Mouse (Mus musculus): Measurements from ENCODE around the gene Lamtor2. TPM values are rescaled to one million over a fixed set of nuclear protein-coding genes. Genes with fewer than 3 reads are reported as not detected.
A peak's percentile ranks its signal among the peaks of the same experiment; 100 is the strongest.

Lamtor2 gene
- total and polyA plus RNA-seq, 2 experiments from 2014 or later: 66.0 to 187 TPM

DNA sequence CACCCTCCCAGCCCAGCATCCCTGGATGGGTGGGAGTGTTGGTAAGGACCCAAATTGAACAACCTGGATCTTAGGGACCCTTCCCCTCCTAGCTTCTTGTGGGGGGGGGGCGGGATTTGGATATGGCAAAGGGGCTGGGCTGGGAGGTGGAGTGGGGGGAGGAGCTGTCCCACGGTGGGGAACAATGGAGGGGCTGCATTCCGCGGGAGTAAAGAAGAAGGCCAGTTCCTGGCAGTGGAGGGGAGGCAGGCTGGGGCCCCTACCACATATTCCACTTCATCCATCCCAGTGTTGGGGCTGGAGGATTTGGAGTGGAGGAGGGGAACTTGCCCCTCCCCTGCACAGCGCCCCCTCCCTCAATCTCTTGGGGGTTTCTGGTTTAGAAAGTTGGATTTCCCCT, 19.2 kb downstream of the Lamtor2 start:
- Histone ChIP-seq H3K36me3 (ENCODE audit: insufficient read depth, low read length) (peaks cover 22% of the 10 kb centered on the region), H3K4me2 (ENCODE audit: low read depth, low read length, poor library complexity, severe bottlenecking) (peak overlapping the region; percentile 84), H3K9me3 (ENCODE audit: low read length) (no peaks in the 10 kb centered on the region), H3K4me3 (ENCODE audit: low read depth, low read length) (peak overlapping the region; percentile 48), H3K27me3 (ENCODE audit: insufficient read depth, low read length) (no peaks in the 10 kb centered on the region), H3K9ac (replicated peaks; ENCODE audit: low read length, poor library complexity, severe bottlenecking) (peak overlapping the region; percentile 70), H3K4me1 (ENCODE audit: insufficient read depth, low read length) (peaks cover 29% of the 10 kb centered on the region), H3K27ac (ENCODE audit: low read depth, low read length) (peak overlapping the region; percentile 84)
- TF ChIP-seq CTCF (IDR thresholded peaks at IDR 0.05): no peak
- DNase-seq (ENCODE audit: low spot score) (no peak), ATAC-seq (ENCODE audit: low FRiP score) (no peak; the same call in 1 of the 2 replicates)
- WGBS: 0% methylated on average over 4 of the region's 5 CpGs

DNA sequence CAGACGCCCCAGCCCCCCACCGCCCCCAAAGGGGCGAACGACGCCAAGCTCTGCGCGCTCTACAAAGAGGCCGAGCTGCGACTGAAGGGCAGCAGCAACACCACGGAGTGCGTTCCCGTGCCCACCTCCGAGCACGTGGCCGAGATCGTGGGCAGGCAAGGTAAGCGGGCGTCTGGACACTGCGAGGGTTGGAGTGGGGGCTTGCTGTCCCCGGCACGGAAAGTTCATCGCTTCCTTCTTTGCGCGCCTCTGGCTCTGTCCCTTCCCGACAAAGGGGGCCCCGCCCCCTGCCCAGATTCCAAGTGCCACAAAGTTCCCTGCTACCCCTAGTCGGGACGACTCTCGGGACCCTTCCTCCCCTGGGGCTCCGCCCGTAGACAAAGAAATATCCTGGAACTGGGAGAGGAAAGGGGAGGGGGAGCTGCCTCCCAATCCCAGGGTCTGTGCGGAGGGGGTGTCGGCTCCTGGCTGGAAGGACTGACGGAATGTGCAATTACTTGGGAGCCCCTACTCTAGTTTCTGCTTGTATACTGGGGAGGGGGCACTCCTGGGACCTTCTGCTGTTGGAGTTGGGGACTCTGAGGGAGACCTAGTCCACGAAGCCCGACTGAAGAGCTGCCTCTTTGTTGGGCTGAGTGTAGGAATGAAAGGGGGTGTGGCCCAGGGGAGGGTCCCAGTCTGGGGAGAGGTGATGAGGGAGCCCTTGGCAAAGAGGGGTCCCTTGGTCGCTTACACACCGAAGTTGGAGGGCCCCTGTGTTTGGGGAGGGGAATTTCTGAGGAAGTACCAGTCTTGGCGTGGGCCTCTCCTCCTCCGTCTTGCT, 20.0 kb downstream of the Lamtor2 start:
- peaks cover 31% of the 10 kb centered on the region for H3K4me1 ChIP-seq (ENCODE audit: insufficient read depth, low read length)
- TF ChIP-seq CTCF (IDR thresholded peaks at IDR 0.05): no peak

GRCm38 (mm10) chr3:88532299-88532674, 20.6 kb downstream of the Lamtor2 start, which contains the start of gene Mex3a:
Gene Mex3a (plus strand): TSS chr3:88532395.
- Histone ChIP-seq H3K9ac (replicated peaks; ENCODE audit: low read length, poor library complexity, severe bottlenecking) (peak within 1 kb of the TSS; percentile 70), H3K4me3 (ENCODE audit: low read depth, low read length) (peak within 1 kb of the TSS; percentile 48), H3K4me1 (ENCODE audit: insufficient read depth, low read length) (peaks cover 37% of the 10 kb centered on the region), H3K27ac (ENCODE audit: low read depth, low read length) (peak within 1 kb of the TSS; percentile 84), H3K27me3 (ENCODE audit: insufficient read depth, low read length) (no peaks in the 10 kb centered on the region), H3K9me3 (ENCODE audit: low read length) (no peaks in the 10 kb centered on the region), H3K36me3 (ENCODE audit: insufficient read depth, low read length) (peaks cover 11% of the 10 kb centered on the region; the same call in 1 of the 2 replicates), H3K4me2 (ENCODE audit: low read depth, low read length, poor library complexity, severe bottlenecking) (peak within 1 kb of the TSS; percentile 84)
- no peak for TF ChIP-seq CTCF (IDR thresholded peaks at IDR 0.05)
- ATAC-seq (ENCODE audit: low FRiP score) (peak; percentile 15), DNase-seq (ENCODE audit: low spot score) (peak; percentile 35)
- 0% methylated on average over 7 of the region's 31 CpGs for WGBS

More for the DNA sequence above, 20.0 kb downstream of the Lamtor2 start:
- ATAC-seq (ENCODE audit: low FRiP score) (peak; percentile 18; the same call in 1 of the 2 replicates), DNase-seq (ENCODE audit: low spot score) (peak; percentile 51)
- Histone ChIP-seq H3K4me2 (ENCODE audit: low read depth, low read length, poor library complexity, severe bottlenecking) (peak overlapping the region; percentile 84), H3K27me3 (ENCODE audit: insufficient read depth, low read length) (no peaks in the 10 kb centered on the region), H3K27ac (ENCODE audit: low read depth, low read length) (peak overlapping the region; percentile 84), H3K4me3 (ENCODE audit: low read depth, low read length) (peak overlapping the region; percentile 48), H3K9ac (replicated peaks; ENCODE audit: low read length, poor library complexity, severe bottlenecking) (peak overlapping the region; percentile 70), H3K9me3 (ENCODE audit: low read length) (no peaks in the 10 kb centered on the region), H3K36me3 (ENCODE audit: insufficient read depth, low read length) (peaks cover 14% of the 10 kb centered on the region)
- under 1% methylated on average over 31 of the region's 40 CpGs for WGBS

DNA sequence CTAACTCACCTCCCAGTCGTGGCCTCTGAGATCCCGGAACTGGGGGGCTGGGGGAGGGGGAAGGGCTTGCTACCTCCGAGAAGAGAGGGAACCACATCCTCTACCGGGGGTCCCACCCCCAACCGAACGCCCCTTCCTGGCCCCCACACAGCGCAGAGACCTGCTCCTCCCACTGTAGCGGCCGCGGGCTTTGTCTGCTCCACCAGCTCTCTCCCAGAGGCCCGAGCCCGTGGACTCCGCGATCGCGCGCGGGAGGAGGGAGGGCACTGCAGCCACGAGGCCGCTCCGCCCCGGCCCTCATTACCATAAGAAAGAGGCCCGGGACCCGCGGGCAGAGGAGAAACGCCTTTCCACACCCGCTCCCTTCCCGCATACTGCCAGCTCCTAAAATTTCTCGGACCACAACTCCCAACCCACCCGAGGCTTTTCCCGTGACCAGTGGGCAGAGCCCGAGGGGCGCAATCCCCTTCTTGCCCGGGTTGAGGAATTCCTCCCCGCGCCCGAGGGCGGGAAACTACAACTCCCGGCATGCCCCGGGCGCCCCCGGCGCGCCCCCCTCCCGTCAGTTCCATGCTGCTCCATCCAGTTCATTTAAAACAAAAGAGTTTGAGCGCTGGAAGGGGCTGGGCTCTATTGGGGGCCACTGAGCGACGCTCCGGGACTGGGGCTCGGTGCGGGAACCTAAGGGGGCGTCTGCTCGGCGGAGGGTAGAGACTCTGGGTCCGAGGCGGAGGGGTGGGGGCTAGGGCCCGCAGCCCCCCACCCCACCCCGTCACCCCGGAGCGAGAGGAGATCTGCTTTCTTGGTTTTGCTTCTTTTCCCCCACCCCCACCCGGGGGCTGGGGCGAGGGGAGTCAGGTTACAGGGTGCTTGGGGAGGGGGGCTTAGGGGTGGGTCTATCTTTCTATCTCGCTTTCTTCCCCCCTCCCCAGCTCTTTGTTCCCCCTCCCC, 21.3 kb downstream of the Lamtor2 start:
- Histone ChIP-seq H3K9ac (replicated peaks; ENCODE audit: low read length, poor library complexity, severe bottlenecking) (peak overlapping the region; percentile 70), H3K4me3 (ENCODE audit: low read depth, low read length) (peak overlapping the region; percentile 48), H3K27me3 (ENCODE audit: insufficient read depth, low read length) (no peaks in the 10 kb centered on the region), H3K9me3 (ENCODE audit: low read length) (no peaks in the 10 kb centered on the region), H3K27ac (ENCODE audit: low read depth, low read length) (peak overlapping the region; percentile 84), H3K36me3 (ENCODE audit: insufficient read depth, low read length) (peaks cover 6% of the 10 kb centered on the region; the same call in 1 of the 2 replicates), H3K4me2 (ENCODE audit: low read depth, low read length, poor library complexity, severe bottlenecking) (peak overlapping the region; percentile 84), H3K4me1 (ENCODE audit: insufficient read depth, low read length) (peaks cover 32% of the 10 kb centered on the region)
- no peak for TF ChIP-seq CTCF (IDR thresholded peaks at IDR 0.05)
- ATAC-seq (ENCODE audit: low FRiP score) (peak; percentile 78), DNase-seq (ENCODE audit: low spot score) (peak; percentile 91)
- 1% methylated on average over 42 of the region's 63 CpGs for WGBS

DNA sequence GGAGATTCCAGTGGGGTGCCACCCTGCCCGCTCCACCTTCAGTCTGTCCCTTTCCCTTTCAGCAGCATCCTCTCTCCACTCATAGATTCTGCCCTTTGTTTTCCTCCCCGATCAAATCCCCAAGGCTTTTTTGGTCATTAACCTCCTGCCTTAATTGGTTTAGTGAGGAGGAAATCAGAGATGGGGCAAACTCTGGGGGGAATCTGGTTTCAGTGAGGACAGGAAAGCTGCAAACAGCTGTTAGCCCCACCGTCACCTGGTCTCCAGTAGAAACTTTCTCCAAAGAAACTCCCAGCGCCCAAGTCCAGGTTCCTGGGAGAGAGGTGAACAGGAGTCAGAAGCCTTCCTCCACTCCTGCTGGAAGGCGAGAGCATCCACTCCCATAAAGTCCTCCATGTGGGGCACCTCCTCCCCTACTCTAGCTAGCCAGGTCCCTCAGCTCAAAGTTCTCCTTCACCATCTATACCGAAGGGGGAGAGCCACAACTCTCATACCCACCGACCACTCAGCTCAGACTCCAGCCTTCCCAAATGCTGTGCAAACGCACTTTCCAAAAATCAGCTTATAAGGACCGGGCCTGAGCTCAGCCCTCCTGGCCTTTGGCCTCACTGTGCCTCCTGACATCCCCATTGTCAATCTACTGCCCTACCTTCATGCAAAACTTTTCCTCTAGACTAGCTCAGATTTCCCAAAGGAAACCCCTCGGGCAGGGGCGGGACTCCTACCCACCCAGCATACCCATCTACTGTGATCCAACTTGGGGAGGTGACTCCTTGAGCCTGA, 22.6 kb downstream of the Lamtor2 start:
- H3K4me3 ChIP-seq (ENCODE audit: low read depth, low read length): peak overlapping the region; percentile 48
- peaks cover 1% of the 10 kb centered on the region; the same call in 1 of the 2 replicates for H3K36me3 ChIP-seq (ENCODE audit: insufficient read depth, low read length)
- H3K9me3 ChIP-seq (ENCODE audit: low read length): no peaks in the 10 kb centered on the region
- no peaks in the 10 kb centered on the region for H3K27me3 ChIP-seq (ENCODE audit: insufficient read depth, low read length)
- 6% methylated on average over 11 of the region's 11 CpGs for WGBS
- H3K4me2 ChIP-seq (ENCODE audit: low read depth, low read length, poor library complexity, severe bottlenecking): peak overlapping the region; percentile 84
- peaks cover 24% of the 10 kb centered on the region for H3K4me1 ChIP-seq (ENCODE audit: insufficient read depth, low read length)
- DNase-seq (ENCODE audit: low spot score) (no peak), ATAC-seq (ENCODE audit: low FRiP score) (no peak)
- 0 out of 2 replicates have a peak overlapping the region, but pooled peaks have one; percentile 8 for H3K27ac ChIP-seq (ENCODE audit: low read depth, low read length)
- TF ChIP-seq CTCF (IDR thresholded peaks at IDR 0.05): no peak
- peak overlapping the region; percentile 70 for H3K9ac ChIP-seq (replicated peaks; ENCODE audit: low read length, poor library complexity, severe bottlenecking)
